Mouse (Mus musculus) lung, adult 2 months (tissue): Measurements from ENCODE around the gene Cenpx.

Experiments used
- CTCF ChIP-seq: fragments of 200-500 bp; IDR thresholded peaks from 2 replicates; pipeline ENCODE4 v1.5.1; 2011; ENCODE audit warnings: mild to moderate bottlenecking, low read length, control low read depth; ENCODE audit not compliant: insufficient read depth
- POLR2A ChIP-seq: fragments of 200-500 bp; IDR thresholded peaks from 2 replicates; pipeline ENCODE4 v1.6.1; 2011; ENCODE audit warnings: low read depth, mild to moderate bottlenecking, control low read depth, low read length, borderline replicate concordance; ENCODE audit errors: extremely low read depth

- TF ChIP-seq POLR2A (no peak), CTCF (no peak)
Measured at GRCm38 (mm10) chr11:120740981-120741380, 27.4 kb upstream of the Cenpx start.
